Mouse (Mus musculus): ENCODE measurements around the gene Rcor1. TPM values are rescaled to one million over a fixed set of nuclear protein-coding genes. Genes with fewer than 3 reads are reported as not detected.

The Rcor1 gene
- polyA plus RNA-seq, 1 experiment from 2014 or later: 13.0 TPM

GRCm38 (mm10) chr12:111152579-111152978 is 113.4 kb downstream of the Rcor1 start:
- no peak for ATAC-seq (ENCODE audit: insufficient number of reproducible peaks, low FRiP score, low TSS enrichment, low read depth)
- H3K4me3 ChIP-seq (replicated peaks): no peak overlapping the region
- H3K27ac ChIP-seq (replicated peaks): no peak overlapping the region
- H3K27me3 ChIP-seq: no peaks in the 10 kb centered on the region
- H3K4me2 ChIP-seq (replicated peaks): no peak overlapping the region
- peaks cover 12% of the 10 kb centered on the region; the same call in 1 of the 2 replicates for H3K4me1 ChIP-seq
- no peak overlapping the region for H3K9ac ChIP-seq
- no peaks in the 10 kb centered on the region for H3K9me3 ChIP-seq (replicated peaks)
- H3K36me3 ChIP-seq: no peaks in the 10 kb centered on the region
- 81% methylated on average over 6 of the region's 6 CpGs for WGBS

- 74% methylated on average over 7 of the region's 7 CpGs for WGBS
- no peak overlapping the region for H3K4me2 ChIP-seq (replicated peaks)
- peaks cover 12% of the 10 kb centered on the region; the same call in 1 of the 2 replicates for H3K4me1 ChIP-seq
- no peak overlapping the region for H3K9ac ChIP-seq
- H3K27me3 ChIP-seq: no peaks in the 10 kb centered on the region
- no peak overlapping the region for H3K27ac ChIP-seq (replicated peaks)
- H3K9me3 ChIP-seq (replicated peaks): no peaks in the 10 kb centered on the region
- H3K36me3 ChIP-seq: no peaks in the 10 kb centered on the region
- ATAC-seq (ENCODE audit: insufficient number of reproducible peaks, low FRiP score, low TSS enrichment, low read depth): no peak
- H3K4me3 ChIP-seq (replicated peaks): no peak overlapping the region
Observed at GRCm38 (mm10) chr12:111152981-111153710, 114.0 kb downstream of the Rcor1 start.

- no peaks in the 10 kb centered on the region for H3K36me3 ChIP-seq
- no peaks in the 10 kb centered on the region for H3K9me3 ChIP-seq (replicated peaks)
- H3K4me1 ChIP-seq: peaks cover 12% of the 10 kb centered on the region; the same call in 1 of the 2 replicates
- 66% methylated on average over 5 of the region's 5 CpGs for whole genome bisulfite sequencing
- H3K4me2 ChIP-seq (replicated peaks): no peak overlapping the region
- H3K4me3 ChIP-seq (replicated peaks): no peak overlapping the region
- no peaks in the 10 kb centered on the region for H3K27me3 ChIP-seq
- no peak overlapping the region for H3K9ac ChIP-seq
- no peak for ATAC-seq (ENCODE audit: insufficient number of reproducible peaks, low FRiP score, low TSS enrichment, low read depth)
- no peak overlapping the region for H3K27ac ChIP-seq (replicated peaks)
Observed at GRCm38 (mm10) chr12:111153946-111154345, 114.8 kb downstream of the Rcor1 start.

GRCm38 (mm10) chr12:111154641-111155040 is 115.5 kb downstream of the Rcor1 start:
- Histone ChIP-seq H3K27ac (replicated peaks) (no peak overlapping the region), H3K4me2 (replicated peaks) (no peak overlapping the region), H3K4me3 (replicated peaks) (no peak overlapping the region), H3K9me3 (replicated peaks) (no peaks in the 10 kb centered on the region), H3K4me1 (peaks cover 13% of the 10 kb centered on the region), H3K27me3 (no peaks in the 10 kb centered on the region), H3K36me3 (no peaks in the 10 kb centered on the region), H3K9ac (no peak overlapping the region)
- ATAC-seq (ENCODE audit: insufficient number of reproducible peaks, low FRiP score, low TSS enrichment, low read depth): no peak
- 87% methylated on average over 6 of the region's 6 CpGs for WGBS

- Histone ChIP-seq H3K9me3 (replicated peaks) (no peaks in the 10 kb centered on the region), H3K27ac (replicated peaks) (no peak overlapping the region), H3K4me3 (replicated peaks) (no peak overlapping the region), H3K27me3 (no peaks in the 10 kb centered on the region), H3K4me1 (peaks cover 13% of the 10 kb centered on the region), H3K4me2 (replicated peaks) (no peak overlapping the region), H3K9ac (no peak overlapping the region), H3K36me3 (no peaks in the 10 kb centered on the region)
- 93% methylated on average over 1 of the region's 1 CpGs for WGBS
- no peak for ATAC-seq (ENCODE audit: insufficient number of reproducible peaks, low FRiP score, low TSS enrichment, low read depth)
Observed at GRCm38 (mm10) chr12:111155756-111156155, 116.6 kb downstream of the Rcor1 start.

GRCm38 (mm10) chr12:111159659-111160428 is 120.7 kb downstream of the Rcor1 start:
- Histone ChIP-seq H3K36me3 (no peaks in the 10 kb centered on the region), H3K9ac (no peak overlapping the region), H3K9me3 (replicated peaks) (no peaks in the 10 kb centered on the region), H3K27me3 (no peaks in the 10 kb centered on the region), H3K4me2 (replicated peaks) (no peak overlapping the region), H3K4me3 (replicated peaks) (no peak overlapping the region), H3K27ac (replicated peaks) (peak overlapping the region; percentile 17; the same call in 1 of the 2 replicates), H3K4me1 (peaks cover 28% of the 10 kb centered on the region)
- 41% methylated on average over 12 of the region's 12 CpGs for WGBS
- no peak for ATAC-seq (ENCODE audit: insufficient number of reproducible peaks, low FRiP score, low TSS enrichment, low read depth)

- Histone ChIP-seq H3K9ac (no peak overlapping the region), H3K4me1 (peaks cover 32% of the 10 kb centered on the region), H3K27ac (replicated peaks) (no peak overlapping the region), H3K4me2 (replicated peaks) (no peak overlapping the region), H3K9me3 (replicated peaks) (no peaks in the 10 kb centered on the region), H3K36me3 (no peaks in the 10 kb centered on the region), H3K27me3 (no peaks in the 10 kb centered on the region), H3K4me3 (replicated peaks) (no peak overlapping the region)
- 94% methylated on average over 10 of the region's 10 CpGs for WGBS
- no peak for ATAC-seq (ENCODE audit: insufficient number of reproducible peaks, low FRiP score, low TSS enrichment, low read depth)
Observed at GRCm38 (mm10) chr12:111160871-111161270, 121.7 kb downstream of the Rcor1 start.

GRCm38 (mm10) chr12:111161943-111162311 is 122.8 kb downstream of the Rcor1 start:
- H3K4me2 ChIP-seq (replicated peaks): peak overlapping the region; percentile 42
- H3K4me3 ChIP-seq (replicated peaks): peak overlapping the region; percentile 28; the same call in 1 of the 2 replicates
- 32% methylated on average over 7 of the region's 7 CpGs for WGBS
- no peaks in the 10 kb centered on the region for H3K9me3 ChIP-seq (replicated peaks)
- H3K4me1 ChIP-seq: peaks cover 32% of the 10 kb centered on the region
- no peak overlapping the region for H3K9ac ChIP-seq
- ATAC-seq (ENCODE audit: insufficient number of reproducible peaks, low FRiP score, low TSS enrichment, low read depth): no peak
- H3K27me3 ChIP-seq: no peaks in the 10 kb centered on the region
- H3K27ac ChIP-seq (replicated peaks): no peak overlapping the region
- no peaks in the 10 kb centered on the region for H3K36me3 ChIP-seq

GRCm38 (mm10) chr12:111162312-111163061 is 123.3 kb downstream of the Rcor1 start:
- Histone ChIP-seq H3K4me3 (replicated peaks) (peak overlapping the region; percentile 28), H3K4me1 (peaks cover 36% of the 10 kb centered on the region), H3K4me2 (replicated peaks) (peak overlapping the region; percentile 42), H3K9me3 (replicated peaks) (no peaks in the 10 kb centered on the region), H3K27me3 (no peaks in the 10 kb centered on the region), H3K27ac (replicated peaks) (0 out of 2 replicates have a peak overlapping the region, but pooled peaks have one; percentile 45), H3K36me3 (no peaks in the 10 kb centered on the region), H3K9ac (no peak overlapping the region)
- WGBS: 6% methylated on average over 16 of the region's 16 CpGs
- peak; percentile 45; the same call in 1 of the 2 replicates for ATAC-seq (ENCODE audit: insufficient number of reproducible peaks, low FRiP score, low TSS enrichment, low read depth)

GRCm38 (mm10) chr12:111164310-111164751 is 125.2 kb downstream of the Rcor1 start:
- Histone ChIP-seq H3K4me2 (replicated peaks) (peak overlapping the region; percentile 60), H3K9me3 (replicated peaks) (no peaks in the 10 kb centered on the region), H3K4me3 (replicated peaks) (peak overlapping the region; percentile 39), H3K27me3 (no peaks in the 10 kb centered on the region), H3K27ac (replicated peaks) (peak overlapping the region; percentile 88), H3K36me3 (no peaks in the 10 kb centered on the region), H3K9ac (no peak overlapping the region), H3K4me1 (peaks cover 45% of the 10 kb centered on the region)
- 6% methylated on average over 13 of the region's 13 CpGs for WGBS
- ATAC-seq (ENCODE audit: insufficient number of reproducible peaks, low FRiP score, low TSS enrichment, low read depth): peak; percentile 76

All from embryonic facial prominence, embryonic 15.5 days (tissue).